Mouse (Mus musculus) intestine, embryonic 14.5 days (tissue): Measurements from ENCODE around the gene Lrr1. TPM values are rescaled to one million over a fixed set of nuclear protein-coding genes. Genes with fewer than 3 reads are reported as not detected.

Source experiments
- ATAC-seq: fragments of 200-750 bp; cut with Nextera tagmentation; replicated peaks from 2 replicates; pipeline ENCODE4 v1.8.0; 2017; ENCODE audit warnings: low read depth, moderate number of reproducible peaks, moderate TSS enrichment, moderate library complexity; ENCODE audit not compliant: low FRiP score, low TSS enrichment
- DNase-seq: peaks from one replicate; pipeline ENCODE4 v3.0.0-alpha.2; 2018; ENCODE audit warnings: low spot score
- H3K27ac ChIP-seq: fragments of 300-500 bp; sonication (generic); 2 replicates; pipeline ENCODE4 v1.5.1; 2014; ENCODE audit warnings: low read depth, mild to moderate bottlenecking, control low read depth
- H3K27me3 ChIP-seq: fragments of 300-500 bp; sonication (generic); replicated peaks from 2 replicates; pipeline ENCODE4 v1.6.1; 2014; ENCODE audit warnings: low read length, control low read depth; ENCODE audit not compliant: control insufficient read depth, insufficient read depth
- H3K36me3 ChIP-seq: fragments of 300-500 bp; sonication (generic); 2 replicates; pipeline ENCODE4 v1.6.1; 2014; ENCODE audit warnings: low read length, control low read depth; ENCODE audit not compliant: control insufficient read depth, insufficient read depth
- H3K4me1 ChIP-seq: fragments of 300-500 bp; sonication (generic); replicated peaks from 2 replicates; pipeline ENCODE4 v1.6.1; 2014; ENCODE audit warnings: low read length, control low read depth, mixed read lengths; ENCODE audit not compliant: control insufficient read depth, insufficient read depth
- H3K4me2 ChIP-seq: fragments of 300-500 bp; sonication (generic); 2 replicates; pipeline ENCODE4 v1.6.1; 2014; ENCODE audit warnings: low read length
- H3K4me3 ChIP-seq: fragments of 300-500 bp; sonication (generic); 2 replicates; pipeline ENCODE4 v1.5.1; 2014; ENCODE audit warnings: low read depth, low read length, control low read depth, mixed read lengths
- H3K9ac ChIP-seq: fragments of 300-500 bp; sonication (generic); 2 replicates; pipeline ENCODE4 v1.6.1; 2014; ENCODE audit warnings: mild to moderate bottlenecking, low read length
- H3K9me3 ChIP-seq: fragments of 300-500 bp; sonication (generic); 2 replicates; pipeline ENCODE4 v1.6.1; 2016; ENCODE audit warnings: low read length, control low read depth; ENCODE audit not compliant: control insufficient read depth
- WGBS: fragments of 180-500 bp; shearing (Covaris S2); extraction: QIAGEN DNeasy Blood & Tissue Kit; methylation state at CpG from one replicate; pipeline ENCODE4 v1.1.7; 2014; 5-methylcytosine and 5-hydroxymethylcytosine counted together
- microRNA-seq: library from miRNA; unstranded; fragments of <30 nt; microRNA quantifications from one replicate; pipeline ENCODE4, GENCODE M21; 2016
- polyA plus RNA-seq: library from polyadenylated mRNA; unstranded; fragments of >200 nt; fragmentation: Nextera tagmentation; extraction: Ambion mirVana; gene quantifications from 2 replicates; pipeline ENCODE4 v1.2.1, GENCODE M21; 2014

Gene Lrr1
- polyA plus RNA-seq, 1 experiment from 2014 or later, result 19.7 TPM

- 93% methylated on average over 7 of the region's 7 CpGs for WGBS
- Histone ChIP-seq H3K27me3 (no peaks in the 10 kb centered on the region), H3K9me3 (no peaks in the 10 kb centered on the region), H3K27ac (no peak overlapping the region), H3K4me3 (no peak overlapping the region), H3K4me2 (no peak overlapping the region), H3K4me1 (no peaks in the 10 kb centered on the region), H3K36me3 (peaks cover 70% of the 10 kb centered on the region), H3K9ac (no peak overlapping the region)
- no peak for DNase-seq
- ATAC-seq, result no peak
These were observed 45.8 kb downstream of the Lrr1 start for GRCm38 (mm10) chr12:69214393-69214792.

- Histone ChIP-seq H3K9me3 (no peaks in the 10 kb centered on the region), H3K4me1 (no peaks in the 10 kb centered on the region), H3K9ac (no peak overlapping the region), H3K4me3 (no peak overlapping the region), H3K36me3 (peaks cover 72% of the 10 kb centered on the region), H3K27ac (no peak overlapping the region), H3K4me2 (no peak overlapping the region), H3K27me3 (no peaks in the 10 kb centered on the region)
- DNase-seq, result no peak
- no peak for ATAC-seq
- 91% methylated on average over 3 of the region's 3 CpGs for WGBS
These were observed 46.6 kb downstream of the Lrr1 start for GRCm38 (mm10) chr12:69215000-69215785.

- Histone ChIP-seq H3K4me3 (no peak overlapping the region), H3K9me3 (no peaks in the 10 kb centered on the region), H3K36me3 (peaks cover 79% of the 10 kb centered on the region), H3K9ac (no peak overlapping the region), H3K27ac (no peak overlapping the region), H3K4me2 (no peak overlapping the region), H3K27me3 (no peaks in the 10 kb centered on the region), H3K4me1 (no peaks in the 10 kb centered on the region)
- 92% methylated on average over 7 of the region's 7 CpGs for WGBS
- ATAC-seq (no peak), DNase-seq (no peak)
These were observed 48.0 kb downstream of the Lrr1 start for GRCm38 (mm10) chr12:69216587-69216986.

- H3K9ac ChIP-seq, result no peak overlapping the region
- ATAC-seq (no peak), DNase-seq (no peak)
- H3K4me2 ChIP-seq, result no peak overlapping the region
- H3K27ac ChIP-seq, result no peak overlapping the region
- no peak overlapping the region for H3K4me3 ChIP-seq
- 90% methylated on average over 19 of the region's 19 CpGs for WGBS
- no peaks in the 10 kb centered on the region for H3K9me3 ChIP-seq
- no peaks in the 10 kb centered on the region for H3K27me3 ChIP-seq
- H3K4me1 ChIP-seq, result no peaks in the 10 kb centered on the region
- H3K36me3 ChIP-seq, result peaks cover 58% of the 10 kb centered on the region
These were observed 52.1 kb downstream of the Lrr1 start for GRCm38 (mm10) chr12:69220613-69221277.

- Histone ChIP-seq H3K27ac (peak within 1 kb of the TSS; percentile 89), H3K4me3 (peak within 1 kb of the TSS; percentile 63), H3K36me3 (peaks cover 15% of the 10 kb centered on the region), H3K9me3 (no peaks in the 10 kb centered on the region), H3K4me2 (peak within 1 kb of the TSS; percentile 67), H3K4me1 (no peaks in the 10 kb centered on the region), H3K9ac (peak within 1 kb of the TSS; percentile 58), H3K27me3 (no peaks in the 10 kb centered on the region)
- under 1% methylated on average over 37 of the region's 37 CpGs for WGBS
- DNase-seq (peak; percentile 98), ATAC-seq (peak; percentile 96)
These were observed 59.3 kb downstream of the Lrr1 start, which contains the start of gene Pole2 for GRCm38 (mm10) chr12:69227776-69228466. TSS of gene Pole2 (minus strand) at chr12:69228195.

Small RNAs within 50 kb of the gene (microRNA-seq; reads per million reads assigned to microRNA genes)
- not detected for gene Gm47287
- 0.59 reads per million for gene Gm47295

Other genes with a start within 250 kb of the Lrr1 start
- gene Rps29, start 9.6 kb upstream of the Lrr1 start, polyA plus RNA-seq, result 2,140 and 2,401 TPM in 2 replicates
- 678 and 785 TPM in 2 replicates for gene Rpl36al, start 15.3 kb downstream of the Lrr1 start, polyA plus RNA-seq
- gene Mgat2, start 15.3 kb downstream of the Lrr1 start, polyA plus RNA-seq, result 41.5 and 49.4 TPM in 2 replicates
- 27.5 and 32.5 TPM in 2 replicates for gene Gm49383, start 28.3 kb downstream of the Lrr1 start, polyA plus RNA-seq
- gene Dnaaf2, start 29.6 kb downstream of the Lrr1 start, polyA plus RNA-seq, result 8.1 and 8.7 TPM in 2 replicates
- 25.8 and 29.4 TPM in 2 replicates for gene Gm49384, start 35.5 kb downstream of the Lrr1 start, polyA plus RNA-seq
- 28.1 and 29.8 TPM in 2 replicates for gene Pole2, start 59.4 kb downstream of the Lrr1 start, polyA plus RNA-seq
- gene Klhdc1, start 72.4 kb downstream of the Lrr1 start, polyA plus RNA-seq, result 7.3 and 7.4 TPM in 2 replicates
- 120 and 133 TPM in 2 replicates for gene Klhdc2, start 127.9 kb downstream of the Lrr1 start, polyA plus RNA-seq
- gene Nemf, start 188.4 kb downstream of the Lrr1 start, polyA plus RNA-seq, result 69.1 and 78.7 TPM in 2 replicates
- gene Arf6, start 203.3 kb downstream of the Lrr1 start, polyA plus RNA-seq, result 48.2 and 53.3 TPM in 2 replicates
- gene Gm9887, start 203.6 kb downstream of the Lrr1 start, polyA plus RNA-seq, result 1.1 and 1.5 TPM in 2 replicates